Comparison of ENCODE assay signal across 20 mouse cellular contexts in genomic region chr4:155033115-155033514, GRCm38 (mm10). TPM values are rescaled to one million over a fixed set of nuclear protein-coding genes. Genes with fewer than 3 reads are reported as not detected.
"Had no signal": no experiment of that assay in that cellular context is flagged by ENCODE, and none has a peak within 500 bp of the region (broad histone marks: within the 10 kb centered on the region; RNA-seq: fewer than 3 reads in every experiment).

No protein-coding gene starts in this region.

- H3K9me3 ChIP-seq: liver, embryonic 13.5 days; midbrain, embryonic 12.5 days had no signal

- H3K4me2 ChIP-seq: liver, embryonic 13.5 days; midbrain, embryonic 12.5 days had no signal

- H3K9ac ChIP-seq: liver, embryonic 13.5 days; midbrain, embryonic 12.5 days had no signal

- DNase-seq: kidney, adult 18-20 months; kidney, adult 9 months; kidney, postnatal 14 days; kidney, postnatal 4 days; layer of hippocampus, adult 9-11 months; liver, embryonic 13.5 days; lung, adult 2 months; lung, postnatal 14 days; lung, postnatal 4 days; right cerebral cortex, adult 18-20 months; right cerebral cortex, postnatal 14 days; right cerebral cortex, postnatal 4 days; thymus, postnatal 25 days had no signal

- H3K27ac ChIP-seq: liver, embryonic 13.5 days; midbrain, embryonic 12.5 days; stomach, postnatal 0 days had no signal

- ATAC-seq: inflammation-experienced regulatory T-cells, adult 6 months; intestine, embryonic 16.5 days; midbrain, embryonic 16.5 days had no signal

- H3K36me3 ChIP-seq: liver, embryonic 13.5 days; midbrain, embryonic 12.5 days had no signal

- H3K4me3 ChIP-seq: layer of hippocampus, adult 2 months; liver, embryonic 13.5 days; midbrain, embryonic 12.5 days; myocyte had no signal

- H3K4me1 ChIP-seq: liver, embryonic 13.5 days had no signal

RNA-seq across cellular contexts. Expression of gene Plch2, which starts 23.5 kb away (rescaled TPM):
- polyA plus RNA-seq: inflammation-experienced regulatory T-cells, adult 6 months had no signal
